Mouse (Mus musculus) T-helper 1 cell (primary cell): ENCODE data around the gene Tmem184b.

ENCODE experiments used
- in situ Hi-C: fragments of 300-600 bp; cut with MboI, MseI; formaldehyde crosslinking; loops from one replicate; pipeline ENCODE4 v1.15.1; 2025; ENCODE audit warnings: high pct_unique_total_duplicates

Tmem184b gene

GRCm38 (mm10) chr15:79368313-79368811, 35.0 kb downstream of the Tmem184b start:
- in situ Hi-C loops: no loop called here

- in situ Hi-C loops: no loop called here
Observed at GRCm38 (mm10) chr15:79366402-79366801, 37.0 kb downstream of the Tmem184b start.

- in situ Hi-C loops: no loop called here
Observed at GRCm38 (mm10) chr15:79365068-79365467, 38.3 kb downstream of the Tmem184b start.

GRCm38 (mm10) chr15:79364120-79364519, 39.2 kb downstream of the Tmem184b start:
- in situ Hi-C loops: no loop called here

- in situ Hi-C loops: no loop called here
Observed at GRCm38 (mm10) chr15:79361023-79361422, 42.3 kb downstream of the Tmem184b start.

- in situ Hi-C loops: no loop called here
Observed at GRCm38 (mm10) chr15:79360371-79360770, 43.0 kb downstream of the Tmem184b start.

GRCm38 (mm10) chr15:79359954-79360353, 43.4 kb downstream of the Tmem184b start:
- in situ Hi-C loops: no loop called here

GRCm38 (mm10) chr15:79357974-79358690, 45.2 kb downstream of the Tmem184b start:
- in situ Hi-C loops: no loop called here

GRCm38 (mm10) chr15:79357036-79357911, 46.1 kb downstream of the Tmem184b start:
- in situ Hi-C loops: no loop called here

- in situ Hi-C loops: no loop called here
Observed at GRCm38 (mm10) chr15:79356481-79356880, 46.9 kb downstream of the Tmem184b start.

- in situ Hi-C loops: no loop called here
Observed at GRCm38 (mm10) chr15:79354619-79355018, 48.8 kb downstream of the Tmem184b start.

GRCm38 (mm10) chr15:79353690-79354305, 49.6 kb downstream of the Tmem184b start:
- in situ Hi-C loops: no loop called here

- in situ Hi-C loops: no loop called here
Observed at GRCm38 (mm10) chr15:79352479-79352878, 50.9 kb downstream of the Tmem184b start.

GRCm38 (mm10) chr15:79351331-79351767, 52.0 kb downstream of the Tmem184b start:
- in situ Hi-C loops: no loop called here

GRCm38 (mm10) chr15:79350866-79351265, 52.5 kb downstream of the Tmem184b start:
- in situ Hi-C loops: no loop called here

- in situ Hi-C loops: no loop called here
Observed at GRCm38 (mm10) chr15:79348651-79349050, 54.7 kb downstream of the Tmem184b start.

GRCm38 (mm10) chr15:79347845-79348506, 55.4 kb downstream of the Tmem184b start:
- in situ Hi-C loops: no loop called here

- in situ Hi-C loops: no loop called here
Observed at GRCm38 (mm10) chr15:79347165-79347844, 56.1 kb downstream of the Tmem184b start.

GRCm38 (mm10) chr15:79346051-79346793, 57.1 kb downstream of the Tmem184b start, which contains the start of gene Maff:
TSS of gene Maff (plus strand) at chr15:79346621.
- in situ Hi-C loops: no loop called here

- in situ Hi-C loops: no loop called here
Observed at GRCm38 (mm10) chr15:79344627-79345026, 58.7 kb downstream of the Tmem184b start.
